35 mouse cellular contexts compared by ENCODE assay signal in genomic region chr8:60996468-60996867, GRCm38 (mm10).
"Had no signal": no experiment of that assay in that cellular context is flagged by ENCODE, and none has a peak within 500 bp of the region (broad histone marks: within the 10 kb centered on the region; RNA-seq: fewer than 3 reads in every experiment).

No protein-coding gene starts in this region.

- H3K4me2 ChIP-seq: heart, embryonic 11.5 days; heart, embryonic 12.5 days; heart, embryonic 13.5 days; heart, embryonic 15.5 days; hindbrain, embryonic 12.5 days; hindbrain, embryonic 13.5 days; hindbrain, embryonic 14.5 days; hindbrain, embryonic 15.5 days; intestine, embryonic 15.5 days; kidney, embryonic 15.5 days had no signal

- H3K36me3 ChIP-seq: heart, embryonic 15.5 days; hindbrain, embryonic 15.5 days; intestine, embryonic 15.5 days had no signal

- DNase-seq: heart, postnatal 10 days; heart, postnatal 14 days; heart, postnatal 36 days; heart, postnatal 4 days; kidney, adult 11 months; kidney, adult 18-20 months; kidney, adult 2 months; kidney, adult 8-10 months; kidney, adult 9 months; kidney, postnatal 10 days; kidney, postnatal 14 days; kidney, postnatal 25 days; kidney, postnatal 36 days; kidney, postnatal 4 days; layer of hippocampus, adult 9-11 months; layer of hippocampus, postnatal 36 days had no signal

- ATAC-seq: hindbrain, embryonic 16.5 days; hindbrain, postnatal 0 days; inflammation-experienced regulatory T-cells, adult 6 months; intestine, embryonic 15.5 days; intestine, embryonic 16.5 days; intestine, postnatal 0 days had no signal

- H3K4me3 ChIP-seq: heart, embryonic 12.5 days; heart, embryonic 13.5 days; heart, embryonic 15.5 days; hindbrain, embryonic 10.5 days; hindbrain, embryonic 12.5 days; hindbrain, embryonic 13.5 days; hindbrain, embryonic 15.5 days; intestine, embryonic 15.5 days; kidney, embryonic 15.5 days; layer of hippocampus, adult 2 months; left cerebral cortex, adult 2 months had no signal

- H3K27me3 ChIP-seq: heart, embryonic 12.5 days; heart, embryonic 13.5 days; heart, embryonic 15.5 days; hindbrain, embryonic 12.5 days; hindbrain, embryonic 13.5 days; hindbrain, embryonic 15.5 days; intestine, embryonic 15.5 days; kidney, embryonic 15.5 days had no signal

- H3K9ac ChIP-seq: heart, embryonic 12.5 days; heart, embryonic 13.5 days; heart, embryonic 15.5 days; hindbrain, embryonic 12.5 days; hindbrain, embryonic 13.5 days; hindbrain, embryonic 14.5 days; hindbrain, embryonic 15.5 days; intestine, embryonic 15.5 days; kidney, embryonic 15.5 days had no signal

- H3K9me3 ChIP-seq: heart, embryonic 13.5 days; heart, embryonic 15.5 days; hindbrain, embryonic 12.5 days; hindbrain, embryonic 15.5 days; intestine, embryonic 15.5 days had no signal

- H3K27ac ChIP-seq: heart, embryonic 13.5 days; heart, embryonic 15.5 days; hindbrain, embryonic 10.5 days; hindbrain, embryonic 12.5 days; hindbrain, embryonic 13.5 days; hindbrain, embryonic 14.5 days; hindbrain, embryonic 15.5 days; hindbrain, postnatal 0 days; intestine, embryonic 15.5 days; kidney, embryonic 15.5 days; kidney, postnatal 0 days; layer of hippocampus, adult 2 months; left cerebral cortex, adult 2 months had no signal
